Comparison of ENCODE assay signal across 7 mouse cellular contexts in the genomic region with DNA sequence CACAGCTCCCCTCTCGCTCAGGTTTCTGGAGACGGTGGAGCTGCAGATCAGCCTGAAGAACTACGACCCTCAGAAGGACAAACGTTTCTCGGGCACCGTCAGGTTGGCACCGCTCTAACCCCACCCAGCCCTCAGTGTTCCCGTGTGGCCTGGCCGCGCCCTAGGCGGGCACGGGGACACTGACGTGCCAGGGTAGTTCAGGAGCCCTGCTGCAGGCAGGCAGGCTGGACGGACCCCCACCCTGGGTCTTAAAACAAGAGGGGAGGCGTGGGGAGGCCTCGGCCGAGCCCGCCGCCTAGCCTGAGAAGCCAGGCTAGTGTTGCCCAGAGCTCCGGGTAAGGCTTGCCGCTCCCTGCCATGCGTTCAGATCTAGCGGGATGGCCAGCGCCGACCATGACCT. TPM values are rescaled to one million over a fixed set of nuclear protein-coding genes. Genes with fewer than 3 reads are reported as not detected.
DNase-seq lines count a peak whose midpoint lies in the region; ATAC-seq lines count a peak whose summit lies in the region.

No protein-coding gene starts in this region.

- peak overlapping the region; percentile 99 for H3K27ac ChIP-seq in forebrain, embryonic 10.5 days
- peak overlapping the region; percentile 95 for H3K27ac ChIP-seq in limb, embryonic 11.5 days (replicated peaks; ENCODE audit: low read depth, low read length)

- H3K36me3 ChIP-seq in forebrain, embryonic 10.5 days (replicated peaks): peaks cover 78% of the 10 kb centered on the region
- peaks cover 17% of the 10 kb centered on the region for H3K36me3 ChIP-seq in limb, embryonic 11.5 days (ENCODE audit: control insufficient read depth, insufficient read depth, low read length)

- peak overlapping the region; percentile 75 for H3K4me2 ChIP-seq in limb, embryonic 11.5 days (ENCODE audit: low read depth, severe bottlenecking)

- peaks cover 6% of the 10 kb centered on the region; the same call in 1 of the 2 replicates for H3K9me3 ChIP-seq in forebrain, embryonic 10.5 days
- H3K9me3 ChIP-seq in limb, embryonic 11.5 days (ENCODE audit: control insufficient read depth, low read length): no peaks in the 10 kb centered on the region

- peaks cover 68% of the 10 kb centered on the region for H3K4me1 ChIP-seq in forebrain, embryonic 10.5 days
- H3K4me1 ChIP-seq in limb, embryonic 11.5 days (ENCODE audit: control insufficient read depth, insufficient read depth, low read length): peaks cover 44% of the 10 kb centered on the region

- peak overlapping the region; percentile 99 for H3K9ac ChIP-seq in limb, embryonic 11.5 days (ENCODE audit: low read length)

- no peak for ATAC-seq in limb, embryonic 11.5 days (ENCODE audit: insufficient number of reproducible peaks, low FRiP score, low TSS enrichment, low read depth)

- peak overlapping the region; percentile 99 for H3K4me3 ChIP-seq in forebrain, embryonic 10.5 days
- H3K4me3 ChIP-seq in limb, embryonic 11.5 days (ENCODE audit: low read depth, low read length): peak overlapping the region; percentile 97

- peak; percentile 69 for DNase-seq in 3134 (ENCODE audit: extremely low read depth, insufficient read length, low spot score)
- DNase-seq in 416B (ENCODE audit: low read depth): peak; percentile 40
- DNase-seq in forebrain, embryonic 10.5 days (ENCODE audit: extremely low spot score, low spot score): peak; percentile 37
- DNase-seq in limb, embryonic 11.5 days (ENCODE audit: low spot score): peak; percentile 52
- DNase-seq in neural tube, embryonic 10.5 days (ENCODE audit: extremely low spot score, low spot score): peak; percentile 51
- no peak for DNase-seq in right cerebral cortex, postnatal 36 days (ENCODE audit: low spot score in 2 of 2)
- DNase-seq in thymus, adult 18-20 months: no peak

- H3K27me3 ChIP-seq in forebrain, embryonic 10.5 days (ENCODE audit: poor library complexity, severe bottlenecking): no peaks in the 10 kb centered on the region
- no peaks in the 10 kb centered on the region for H3K27me3 ChIP-seq in limb, embryonic 11.5 days (ENCODE audit: control insufficient read depth, insufficient read depth, low read length)

- under 1% methylated on average over 25 of the region's 25 CpGs for WGBS in forebrain, embryonic 10.5 days
- WGBS in limb, embryonic 11.5 days: under 1% methylated on average over 24 of the region's 25 CpGs

RNA-seq across cellular contexts. Expression of gene Rpl10a, which starts 0.7 kb away (rescaled TPM):
- polyA plus RNA-seq in forebrain, embryonic 10.5 days (2016; fragmentation: Nextera tagmentation; extraction: Ambion mirVana): 511 and 540 TPM in 2 replicates
- 616 TPM in 2 replicates for polyA plus RNA-seq in limb, embryonic 11.5 days (2014; fragmentation: Nextera tagmentation; extraction: Ambion mirVana)

RNA-seq across cellular contexts. Expression of gene Fance, which starts 15.6 kb away (rescaled TPM):
- 31.6 and 32.5 TPM in 2 replicates for polyA plus RNA-seq in forebrain, embryonic 10.5 days (2016; fragmentation: Nextera tagmentation; extraction: Ambion mirVana)
- 27.3 and 29.4 TPM in 2 replicates for polyA plus RNA-seq in limb, embryonic 11.5 days (2014; fragmentation: Nextera tagmentation; extraction: Ambion mirVana)

RNA-seq across cellular contexts. Expression of gene Tead3, which starts 21.7 kb away (rescaled TPM):
- 5.2 and 5.5 TPM in 2 replicates for polyA plus RNA-seq in forebrain, embryonic 10.5 days (2016; fragmentation: Nextera tagmentation; extraction: Ambion mirVana)
- 10.0 and 10.6 TPM in 2 replicates for polyA plus RNA-seq in limb, embryonic 11.5 days (2014; fragmentation: Nextera tagmentation; extraction: Ambion mirVana)

RNA-seq across cellular contexts. Expression of gene Tulp1, which starts 36.1 kb away (rescaled TPM):
- polyA plus RNA-seq in forebrain, embryonic 10.5 days (2016; fragmentation: Nextera tagmentation; extraction: Ambion mirVana): 3.5 and 3.8 TPM in 2 replicates
- 3.4 and 4.4 TPM in 2 replicates for polyA plus RNA-seq in limb, embryonic 11.5 days (2014; fragmentation: Nextera tagmentation; extraction: Ambion mirVana)

Comparison
In these comparisons a context has a peak if more than half of its experiments do, and no peak if none do; other contexts are left out.
1. DNase-seq: peak in 3134 (single experiment), 416B (single experiment), forebrain, embryonic 10.5 days (single experiment), limb, embryonic 11.5 days (single experiment) and neural tube, embryonic 10.5 days (single experiment); none in right cerebral cortex, postnatal 36 days (0 of 2) and thymus, adult 18-20 months (0 of 2).